Comparison of ENCODE assay signal across 18 mouse cellular contexts in genomic region chr11:80332709-80333400, GRCm38 (mm10). TPM values are rescaled to one million over a fixed set of nuclear protein-coding genes. Genes with fewer than 3 reads are reported as not detected.
DNase-seq lines count a peak whose midpoint lies in the region; ATAC-seq and TF ChIP-seq lines count a peak whose summit lies in the region.
"Had no signal": no experiment of that assay in that cellular context is flagged by ENCODE, and none has a peak within 500 bp of the region (broad histone marks: within the 10 kb centered on the region; RNA-seq: fewer than 3 reads in every experiment).

No protein-coding gene starts in this region.

- no peak for TF ChIP-seq EP300 in lung, postnatal 0 days (IDR thresholded peaks at IDR 0.05)

- no peak overlapping the region for H3K4me3 ChIP-seq in forebrain, postnatal 0 days (ENCODE audit: low read depth, low read length)
- H3K4me3 ChIP-seq in forebrain, embryonic 14.5 days (ENCODE audit: low read depth, low read length) = no peak overlapping the region
- H3K4me3 ChIP-seq in lung, postnatal 0 days (ENCODE audit: low read depth, low read length) = no peak overlapping the region
- H3K4me3 ChIP-seq: hindbrain, embryonic 13.5 days; intestine, embryonic 15.5 days had no signal

- DNase-seq in forebrain, postnatal 0 days = no peak
- DNase-seq in forebrain, embryonic 14.5 days (ENCODE audit: low spot score) = no peak
- peak; percentile 59 for DNase-seq in right cerebral cortex, adult 18-20 months
- no peak for DNase-seq in right cerebral cortex, postnatal 14 days
- peak; percentile 74 for DNase-seq in brain, adult 2 months (ENCODE audit: low read depth, low spot score)
- DNase-seq in thymus, adult 18-20 months = no peak
- DNase-seq in lung, postnatal 0 days (ENCODE audit: low spot score) = no peak
- DNase-seq: B cell, adult 2 months; cerebellum, adult 11 months; gastrocnemius, postnatal 10 days; layer of hippocampus, adult 9-11 months; liver; lung, adult 18-20 months; thymus, postnatal 14 days had no signal

- no peaks in the 10 kb centered on the region; the same call in 1 of the 2 replicates for H3K4me1 ChIP-seq in forebrain, postnatal 0 days (ENCODE audit: insufficient read depth)
- H3K4me1 ChIP-seq in forebrain, embryonic 14.5 days (ENCODE audit: control insufficient read depth, insufficient read depth, low read length) = peaks cover 19% of the 10 kb centered on the region
- H3K4me1 ChIP-seq in lung, postnatal 0 days (ENCODE audit: insufficient read depth, low read depth, low read length) = no peaks in the 10 kb centered on the region
- H3K4me1 ChIP-seq: intestine, embryonic 15.5 days had no signal

- no peaks in the 10 kb centered on the region for H3K36me3 ChIP-seq in forebrain, postnatal 0 days (ENCODE audit: insufficient read depth)
- H3K36me3 ChIP-seq in forebrain, embryonic 14.5 days (ENCODE audit: control insufficient read depth, insufficient read depth, low read length) = peaks cover 45% of the 10 kb centered on the region
- H3K36me3 ChIP-seq in lung, postnatal 0 days (ENCODE audit: insufficient read depth, low read length) = no peaks in the 10 kb centered on the region
- H3K36me3 ChIP-seq: G1E; intestine, embryonic 15.5 days had no signal

- no peak for TF ChIP-seq CTCF in forebrain, postnatal 0 days (IDR thresholded peaks at IDR 0.05; ENCODE audit: low read depth)
- no peak for TF ChIP-seq CTCF in lung, postnatal 0 days (IDR thresholded peaks at IDR 0.05)

- WGBS in forebrain, postnatal 0 days = 70% methylated on average over 12 of the region's 12 CpGs
- 69% methylated on average over 12 of the region's 12 CpGs for WGBS in forebrain, embryonic 14.5 days
- WGBS in lung, postnatal 0 days = 63% methylated on average over 12 of the region's 12 CpGs

- no peaks in the 10 kb centered on the region for H3K9me3 ChIP-seq in forebrain, postnatal 0 days (ENCODE audit: low read length)
- H3K9me3 ChIP-seq in forebrain, embryonic 14.5 days (replicated peaks; ENCODE audit: control insufficient read depth, low read length) = no peaks in the 10 kb centered on the region
- H3K9me3 ChIP-seq in lung, postnatal 0 days (ENCODE audit: low read length) = no peaks in the 10 kb centered on the region
- H3K9me3 ChIP-seq: G1E; hindbrain, embryonic 13.5 days; intestine, embryonic 15.5 days had no signal

- no peak overlapping the region for H3K4me2 ChIP-seq in forebrain, postnatal 0 days (ENCODE audit: low read depth)
- H3K4me2 ChIP-seq in forebrain, embryonic 14.5 days (ENCODE audit: low read length) = no peak overlapping the region
- H3K4me2 ChIP-seq in lung, postnatal 0 days (replicated peaks; ENCODE audit: low read depth, low read length) = no peak overlapping the region
- H3K4me2 ChIP-seq: hindbrain, embryonic 13.5 days; intestine, embryonic 15.5 days had no signal

- no peak overlapping the region for H3K27ac ChIP-seq in forebrain, postnatal 0 days (ENCODE audit: low read depth, low read length)
- H3K27ac ChIP-seq in forebrain, embryonic 14.5 days (ENCODE audit: low read depth, low read length) = no peak overlapping the region
- H3K27ac ChIP-seq in lung, postnatal 0 days (ENCODE audit: low read length) = no peak overlapping the region
- H3K27ac ChIP-seq: hindbrain, embryonic 13.5 days; intestine, embryonic 15.5 days had no signal

- H3K27me3 ChIP-seq in forebrain, postnatal 0 days (ENCODE audit: insufficient read depth, low read length) = no peaks in the 10 kb centered on the region
- H3K27me3 ChIP-seq in forebrain, embryonic 14.5 days (replicated peaks; ENCODE audit: control insufficient read depth, insufficient read depth, low read length) = no peaks in the 10 kb centered on the region
- no peaks in the 10 kb centered on the region for H3K27me3 ChIP-seq in lung, postnatal 0 days (replicated peaks; ENCODE audit: insufficient read depth, low read length)
- H3K27me3 ChIP-seq: hindbrain, embryonic 13.5 days; intestine, embryonic 15.5 days had no signal

- H3K9ac ChIP-seq in forebrain, postnatal 0 days = no peak overlapping the region
- no peak overlapping the region for H3K9ac ChIP-seq in forebrain, embryonic 14.5 days (ENCODE audit: low read length)
- no peak overlapping the region for H3K9ac ChIP-seq in lung, postnatal 0 days (replicated peaks; ENCODE audit: low read depth)
- H3K9ac ChIP-seq: hindbrain, embryonic 13.5 days; intestine, embryonic 15.5 days had no signal

- ATAC-seq in forebrain, postnatal 0 days = peak; percentile 26; the same call in 1 of the 2 replicates
- no peak for ATAC-seq in forebrain, embryonic 14.5 days
- no peak for ATAC-seq in lung, postnatal 0 days
- ATAC-seq: forebrain, embryonic 16.5 days; intestine, embryonic 15.5 days had no signal

RNA-seq across cellular contexts. Expression of gene Rhbdl3, which starts 32.1 kb away (rescaled TPM):
- total RNA-seq in forebrain, postnatal 0 days (2014; rRNA removed) = 3.8 and 6.7 TPM in 2 replicates
- polyA plus RNA-seq in forebrain, postnatal 0 days (2015; fragmentation: Nextera tagmentation; extraction: Ambion mirVana) = 2.5 and 2.8 TPM in 2 replicates
- 10.9 and 11.8 TPM in 2 replicates for polyA plus RNA-seq in forebrain, embryonic 14.5 days (2014; fragmentation: Nextera tagmentation; extraction: Ambion mirVana)
- polyA plus RNA-seq in lung, postnatal 0 days (2015; fragmentation: Nextera tagmentation; extraction: Ambion mirVana) = 0.86 and 1.3 TPM in 2 replicates

RNA-seq across cellular contexts. Expression of gene 5730455P16Rik, which starts 45.0 kb away (rescaled TPM):
- 41.8 and 43.2 TPM in 2 replicates for total RNA-seq in forebrain, postnatal 0 days (2014; rRNA removed)
- polyA plus RNA-seq in forebrain, postnatal 0 days (2015; fragmentation: Nextera tagmentation; extraction: Ambion mirVana) = 30.8 and 47.6 TPM in 2 replicates
- 28.9 and 29.5 TPM in 2 replicates for polyA plus RNA-seq in forebrain, embryonic 14.5 days (2014; fragmentation: Nextera tagmentation; extraction: Ambion mirVana)
- polyA plus RNA-seq in lung, postnatal 0 days (2015; fragmentation: Nextera tagmentation; extraction: Ambion mirVana) = 13.3 and 14.3 TPM in 2 replicates

RNA-seq across cellular contexts. Expression of gene Zfp207, which starts 50.2 kb away (rescaled TPM):
- 250 and 264 TPM in 2 replicates for total RNA-seq in forebrain, postnatal 0 days (2014; rRNA removed)
- 163 and 171 TPM in 2 replicates for polyA plus RNA-seq in forebrain, postnatal 0 days (2015; fragmentation: Nextera tagmentation; extraction: Ambion mirVana)
- 302 and 305 TPM in 2 replicates for polyA plus RNA-seq in forebrain, embryonic 14.5 days (2014; fragmentation: Nextera tagmentation; extraction: Ambion mirVana)
- polyA plus RNA-seq in lung, postnatal 0 days (2015; fragmentation: Nextera tagmentation; extraction: Ambion mirVana) = 120 and 125 TPM in 2 replicates

Comparison
In these comparisons a context has a peak if more than half of its experiments do, and no peak if none do; other contexts are left out.
1. DNase-seq: peak in right cerebral cortex, adult 18-20 months (single experiment) and brain, adult 2 months (single experiment); none in forebrain, postnatal 0 days (single experiment), forebrain, embryonic 14.5 days (single experiment), right cerebral cortex, postnatal 14 days (single experiment), thymus, adult 18-20 months (0 of 2) and lung, postnatal 0 days (single experiment).